Mouse (Mus musculus) right cerebral cortex, postnatal 4 days (tissue): ENCODE measurements around the gene Bmp6.
A peak's percentile ranks its signal among the peaks of the same experiment; 100 is the strongest.

Experiments used
- DNase-seq: peaks from one replicate; pipeline ENCODE4 v3.0.0-alpha.2; 2022

Bmp6 gene

DNA sequence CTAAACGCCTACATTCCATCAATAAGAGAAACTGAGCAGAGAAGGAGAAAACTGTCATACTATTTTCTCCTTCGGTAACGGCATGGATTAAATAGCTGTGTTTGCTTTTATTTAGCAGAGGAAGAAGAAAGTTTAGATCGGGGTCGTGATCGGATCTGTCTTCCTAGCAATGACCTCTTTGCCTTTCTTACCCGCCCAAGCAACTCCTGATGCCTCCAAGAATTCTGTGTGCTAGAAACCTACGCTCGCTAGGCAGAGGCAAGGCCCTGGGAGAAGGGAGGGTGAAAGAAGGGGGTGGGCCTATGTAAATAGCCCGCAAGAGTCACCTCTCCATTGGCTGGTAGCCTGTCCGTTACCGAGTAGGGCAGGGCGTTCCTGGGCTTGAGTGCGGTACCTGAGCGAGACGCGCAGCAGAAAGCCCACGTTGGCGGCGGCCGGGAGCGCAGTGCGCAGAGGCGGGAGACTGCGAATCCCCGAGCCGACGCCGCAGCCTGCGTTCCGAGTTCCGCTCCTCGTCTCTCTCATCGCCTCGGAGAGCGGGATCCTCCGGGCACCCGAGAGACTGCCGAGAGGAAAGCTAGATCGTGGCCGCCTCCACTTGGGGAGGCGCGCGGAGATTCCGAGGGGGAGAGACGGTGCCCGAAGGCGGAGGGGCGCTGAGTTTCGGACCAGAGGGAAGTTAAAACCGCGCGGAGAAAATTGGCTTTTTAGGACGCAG is at the start of gene Bmp6:
Bmp6 (plus strand) TSS at position 395 of the 718 bp plus-strand sequence.
- DNase-seq = peak; percentile 59

DNA sequence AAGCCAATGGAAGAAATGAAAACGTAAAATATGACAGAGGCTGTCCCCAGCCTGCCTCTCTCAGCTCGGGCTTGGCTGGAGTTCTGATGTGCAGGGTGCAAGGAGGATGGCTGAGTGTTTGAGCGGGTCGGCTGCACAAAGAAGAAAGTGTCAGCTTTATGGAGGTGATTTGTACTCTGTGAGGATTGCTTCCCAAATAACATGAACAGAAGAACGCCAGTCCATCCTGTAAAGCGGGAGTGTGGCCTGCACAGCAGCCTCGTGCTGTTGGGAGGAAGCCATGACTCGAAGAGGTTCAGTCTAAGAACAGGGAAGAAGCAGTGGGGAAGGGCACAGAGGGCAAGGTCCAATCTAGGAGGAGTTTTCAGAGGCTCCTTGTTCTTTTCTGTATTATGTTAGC is 48.7 kb upstream of the Bmp6 start:
- no peak for DNase-seq

DNA sequence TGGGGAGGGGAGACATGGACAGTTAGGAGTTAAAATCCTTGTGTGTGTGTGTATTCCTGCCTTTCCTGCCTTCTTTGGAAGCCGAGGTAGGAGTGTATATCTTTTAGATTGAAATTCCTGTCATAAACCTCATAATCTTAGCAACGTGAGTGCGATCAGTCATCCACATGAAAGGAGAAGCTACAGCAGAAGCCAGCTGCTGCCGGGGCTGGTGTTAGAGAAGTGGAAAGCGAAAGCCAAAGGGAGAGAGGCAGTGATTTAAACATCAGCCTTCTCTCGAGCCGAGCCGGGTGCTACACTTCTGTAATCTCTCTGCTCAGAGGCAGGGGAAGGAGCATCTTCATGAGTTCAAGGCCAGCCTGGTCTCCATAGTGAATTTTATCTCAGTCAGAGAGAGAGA is 48.3 kb upstream of the Bmp6 start:
- no peak for DNase-seq

DNA sequence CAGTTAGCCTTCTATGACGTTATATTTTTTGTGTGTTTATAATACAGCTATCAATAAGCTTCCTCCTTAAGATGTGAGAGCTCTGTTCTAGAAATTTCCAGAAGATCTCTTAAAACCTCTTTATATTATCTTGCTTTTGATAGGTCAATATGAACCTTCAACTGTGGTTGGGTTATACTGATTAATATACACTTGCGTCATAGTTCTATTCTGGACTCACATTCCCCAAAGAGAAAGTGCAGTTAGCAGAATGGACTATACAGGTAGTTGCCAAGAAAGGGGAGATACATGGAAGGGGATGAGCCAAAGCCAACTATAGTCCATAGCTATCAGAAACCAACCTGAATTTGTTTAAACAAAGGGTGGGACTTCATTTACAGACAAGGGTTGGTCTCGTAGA is 33.8 kb upstream of the Bmp6 start:
- DNase-seq = no peak

DNA sequence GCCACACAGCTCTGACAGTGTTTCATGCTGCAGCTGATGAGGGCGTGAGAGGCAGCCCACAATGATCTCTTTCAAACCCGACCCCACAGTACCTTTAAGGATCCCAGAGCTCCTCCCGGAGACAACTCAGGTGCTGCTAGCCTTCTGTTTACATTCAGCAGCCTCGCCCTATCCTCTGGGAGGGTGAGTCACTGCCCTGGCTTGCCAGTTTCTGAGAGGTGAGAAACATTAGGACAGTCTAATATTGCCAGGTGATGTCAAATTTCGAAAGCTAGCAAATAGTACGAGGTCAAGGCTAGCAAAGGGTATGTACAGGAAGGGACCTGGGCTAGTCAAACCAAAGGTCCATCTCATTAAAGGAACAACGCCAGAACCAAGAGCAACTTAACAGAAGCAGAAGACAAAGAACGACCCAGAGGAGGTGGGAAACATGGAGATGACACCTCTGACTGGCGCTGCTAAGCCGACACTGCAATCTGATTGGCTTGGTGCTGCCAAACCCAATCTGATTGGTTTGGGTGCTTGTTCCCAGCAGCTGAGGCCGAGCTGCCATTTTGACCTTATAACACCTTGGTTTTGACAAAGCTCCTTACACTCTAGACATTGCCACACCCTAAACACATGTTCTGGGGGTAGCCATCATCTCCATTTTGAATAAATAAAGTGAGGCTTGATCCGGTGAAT is 32.4 kb upstream of the Bmp6 start:
- DNase-seq = no peak

DNA sequence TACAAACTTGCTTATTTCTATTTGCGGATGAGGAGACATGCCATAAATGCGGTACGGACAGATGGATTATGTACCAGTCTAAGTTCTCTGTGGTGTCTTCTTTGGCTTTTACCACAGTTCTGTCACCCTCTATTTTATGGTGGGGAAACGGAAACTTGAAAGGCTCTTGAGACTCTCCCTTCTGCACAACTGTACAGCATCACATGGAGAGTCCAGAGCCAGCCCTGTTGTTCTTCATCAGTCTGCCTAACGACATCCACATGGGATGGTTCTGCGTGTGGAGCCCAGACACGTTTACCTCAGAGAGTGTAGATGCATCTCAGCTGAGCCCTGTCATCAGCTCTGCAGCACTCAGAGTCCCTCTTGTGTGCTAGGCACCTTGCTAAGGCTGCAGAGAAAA is 30.3 kb upstream of the Bmp6 start:
- no peak for DNase-seq

DNA sequence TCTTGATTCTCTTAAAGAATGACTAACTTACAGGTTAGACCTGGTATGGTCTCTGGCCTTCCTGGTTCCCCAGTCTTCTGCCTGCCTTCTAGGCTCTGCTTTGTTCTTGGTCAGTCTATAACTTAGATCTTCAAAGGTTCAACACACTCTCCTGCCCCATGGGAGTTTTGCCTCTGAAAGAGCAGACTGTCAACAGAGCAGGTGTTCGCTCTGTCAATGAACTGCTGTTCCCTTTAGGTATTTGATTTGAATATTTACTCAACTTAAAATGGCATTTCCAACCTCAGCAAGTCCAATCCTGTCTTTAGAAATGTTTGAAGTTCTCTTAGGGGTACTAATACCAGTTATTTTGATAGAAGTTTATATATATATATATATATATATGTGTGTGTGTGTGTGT is 26.5 kb upstream of the Bmp6 start:
- no peak for DNase-seq

DNA sequence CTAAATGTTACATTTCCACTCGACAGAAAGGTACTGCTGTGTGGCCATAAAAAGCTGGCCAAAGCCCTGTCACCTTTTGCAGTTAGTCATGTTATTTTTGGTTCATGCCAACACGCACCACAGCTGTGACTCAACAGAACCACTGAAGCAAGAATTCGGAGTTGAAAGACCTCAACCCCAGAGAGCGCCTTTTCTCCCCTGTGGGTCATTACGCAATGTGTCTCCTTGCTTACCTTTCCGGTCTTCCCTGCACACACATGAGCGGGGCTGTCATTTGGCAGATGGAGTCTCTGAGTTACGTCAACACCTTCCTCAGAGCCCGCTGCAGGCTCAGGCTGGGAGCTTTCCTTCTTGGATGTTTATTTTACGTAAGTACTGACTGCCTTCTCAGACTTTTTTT is 24.6 kb upstream of the Bmp6 start:
- no peak for DNase-seq

DNA sequence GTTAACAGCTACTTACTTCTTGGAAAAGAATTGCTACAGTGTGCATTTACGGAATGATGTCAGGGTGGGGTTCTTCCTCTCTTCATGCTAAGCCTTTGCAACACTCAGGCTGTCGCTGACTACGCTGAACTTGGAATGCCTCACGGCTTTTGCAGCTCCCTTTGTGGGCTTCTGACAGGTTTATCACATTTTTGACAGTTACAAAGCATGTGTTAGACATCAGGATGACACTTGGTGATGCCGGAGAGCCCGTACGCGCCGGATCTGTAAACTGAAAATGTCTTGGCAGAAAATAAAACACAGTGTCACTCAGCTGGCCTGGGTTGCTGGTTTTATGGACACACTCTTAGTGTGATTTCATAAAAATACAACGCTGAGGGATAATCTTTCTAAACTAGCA is 20.5 kb upstream of the Bmp6 start:
- no peak for DNase-seq

DNA sequence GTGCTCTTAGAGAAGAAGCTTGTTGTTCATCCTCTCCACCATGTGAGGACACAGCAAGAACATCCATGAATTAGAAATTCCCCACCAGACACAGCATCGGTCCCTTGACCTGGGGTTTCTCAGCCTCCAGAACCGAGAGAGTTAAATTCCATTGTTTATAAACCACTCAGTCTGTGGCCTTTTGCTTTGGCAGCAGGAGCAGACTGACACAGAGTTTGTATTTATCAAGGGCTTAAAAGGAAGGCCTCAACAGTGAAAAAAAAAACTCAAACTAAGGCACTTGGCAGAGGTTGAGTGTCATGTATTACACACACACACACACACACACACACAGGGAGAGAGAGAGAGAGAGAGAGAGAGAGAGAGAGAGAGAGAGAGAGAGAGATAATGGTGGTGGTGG is 17.5 kb upstream of the Bmp6 start:
- DNase-seq = no peak

DNA sequence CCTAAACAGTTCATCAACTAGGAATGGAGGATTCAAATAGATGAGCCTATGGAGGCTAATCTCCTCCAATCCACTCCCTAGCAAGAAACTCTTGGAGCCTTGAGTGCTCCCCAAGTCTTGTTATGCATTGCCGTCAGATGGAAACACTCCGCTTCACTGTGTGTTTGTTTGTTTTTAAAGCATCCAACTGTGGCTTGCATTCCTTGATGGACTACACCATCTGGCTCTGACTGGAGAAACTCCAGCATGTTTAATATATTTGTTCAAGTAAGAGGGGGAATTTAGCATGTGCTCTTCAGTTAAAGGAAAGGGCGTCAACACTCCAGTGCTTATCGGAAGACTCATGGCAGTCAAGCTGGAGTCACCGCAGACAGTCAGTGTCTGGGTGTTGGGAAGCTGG is 11.4 kb upstream of the Bmp6 start:
- DNase-seq = no peak

DNA sequence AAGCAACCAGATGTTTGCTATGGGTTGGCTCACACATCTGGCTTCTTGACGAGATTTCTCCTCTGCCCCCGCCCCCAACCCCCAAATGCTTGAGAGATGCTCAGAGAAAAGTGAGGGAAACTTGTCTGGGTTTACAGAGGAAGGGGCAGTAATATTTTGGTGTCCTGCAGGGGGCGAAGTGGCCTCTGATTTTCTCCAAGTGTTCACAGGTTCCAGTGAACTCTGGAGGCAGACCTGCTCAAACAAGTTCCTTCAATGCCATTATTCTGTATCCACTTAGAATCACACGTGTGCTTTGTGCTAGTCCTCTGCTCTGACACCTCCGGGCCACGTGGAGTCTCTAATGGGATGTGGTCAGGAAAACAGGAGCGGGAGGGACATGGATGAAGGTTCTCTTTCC is 2.3 kb upstream of the Bmp6 start:
- peak; percentile 63 for DNase-seq

DNA sequence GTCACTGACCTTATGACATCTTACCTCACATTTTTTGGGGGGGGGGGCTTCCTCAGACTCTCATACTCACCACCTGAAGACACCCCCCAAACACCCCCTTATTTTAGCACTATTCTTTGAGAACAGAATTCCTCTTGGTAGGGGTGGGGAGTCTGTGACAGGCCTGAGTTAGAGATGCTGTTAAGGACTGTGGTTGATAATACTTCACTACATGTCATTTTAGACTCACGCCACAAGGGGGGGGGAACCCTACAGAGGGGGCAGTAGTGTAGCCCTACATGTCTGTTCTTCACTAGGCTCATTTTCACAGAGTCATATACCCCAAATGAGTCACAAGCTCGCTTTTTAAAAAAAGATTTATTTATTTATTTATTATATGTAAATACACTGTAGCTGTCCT is 1.7 kb upstream of the Bmp6 start:
- no peak for DNase-seq

DNA sequence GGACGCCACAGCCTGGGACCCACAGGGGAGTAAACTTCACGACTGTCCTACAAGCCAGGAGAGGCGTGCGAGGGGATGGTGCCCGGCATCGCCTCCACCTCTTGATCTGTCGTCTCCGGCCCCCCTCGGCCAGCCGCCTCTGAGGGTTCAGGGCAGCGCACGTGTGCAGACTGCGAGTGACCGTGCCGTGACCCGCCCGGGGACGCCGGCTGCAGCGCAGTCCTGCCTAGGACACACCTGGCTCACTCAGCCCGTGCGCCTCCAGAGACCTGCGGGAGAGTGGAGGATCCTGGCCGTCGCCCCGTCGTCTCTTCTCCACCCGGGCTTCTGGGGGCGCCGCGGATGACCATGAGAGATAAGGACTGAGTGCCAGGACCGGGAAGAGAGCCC is 519 bp downstream of the Bmp6 start:
- no peak for DNase-seq

DNA sequence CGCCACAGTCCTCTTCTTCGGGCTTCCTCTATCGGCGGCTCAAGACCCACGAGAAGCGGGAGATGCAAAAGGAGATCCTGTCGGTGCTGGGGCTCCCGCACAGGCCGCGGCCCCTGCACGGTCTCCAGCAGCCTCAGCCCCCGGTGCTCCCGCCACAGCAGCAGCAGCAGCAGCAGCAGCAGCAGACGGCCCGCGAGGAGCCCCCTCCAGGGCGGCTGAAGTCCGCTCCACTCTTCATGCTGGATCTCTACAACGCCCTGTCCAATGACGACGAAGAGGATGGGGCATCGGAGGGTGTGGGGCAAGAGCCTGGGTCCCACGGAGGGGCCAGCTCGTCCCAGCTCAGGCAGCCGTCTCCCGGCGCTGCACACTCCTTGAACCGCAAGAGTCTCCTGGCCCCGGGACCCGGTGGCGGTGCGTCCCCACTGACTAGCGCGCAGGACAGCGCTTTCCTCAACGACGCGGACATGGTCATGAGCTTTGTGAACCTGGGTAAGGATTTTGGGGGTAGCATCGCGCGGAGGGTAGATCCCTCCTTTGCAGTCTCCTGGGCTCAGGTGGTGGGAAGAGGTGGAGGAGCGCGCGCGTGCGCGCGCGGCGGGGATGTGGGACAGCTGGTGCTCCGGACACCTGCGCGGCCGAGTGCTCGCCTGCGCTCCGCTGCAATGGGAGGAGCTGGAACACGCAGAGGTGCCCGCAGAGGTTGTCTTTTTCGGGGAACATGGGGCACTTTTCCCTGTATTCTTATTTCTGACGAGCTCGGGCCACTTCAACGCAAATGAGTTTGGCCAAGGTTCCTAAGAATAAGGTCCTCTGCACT is 1.4 kb downstream of the Bmp6 start:
- peak; percentile 21 for DNase-seq

DNA sequence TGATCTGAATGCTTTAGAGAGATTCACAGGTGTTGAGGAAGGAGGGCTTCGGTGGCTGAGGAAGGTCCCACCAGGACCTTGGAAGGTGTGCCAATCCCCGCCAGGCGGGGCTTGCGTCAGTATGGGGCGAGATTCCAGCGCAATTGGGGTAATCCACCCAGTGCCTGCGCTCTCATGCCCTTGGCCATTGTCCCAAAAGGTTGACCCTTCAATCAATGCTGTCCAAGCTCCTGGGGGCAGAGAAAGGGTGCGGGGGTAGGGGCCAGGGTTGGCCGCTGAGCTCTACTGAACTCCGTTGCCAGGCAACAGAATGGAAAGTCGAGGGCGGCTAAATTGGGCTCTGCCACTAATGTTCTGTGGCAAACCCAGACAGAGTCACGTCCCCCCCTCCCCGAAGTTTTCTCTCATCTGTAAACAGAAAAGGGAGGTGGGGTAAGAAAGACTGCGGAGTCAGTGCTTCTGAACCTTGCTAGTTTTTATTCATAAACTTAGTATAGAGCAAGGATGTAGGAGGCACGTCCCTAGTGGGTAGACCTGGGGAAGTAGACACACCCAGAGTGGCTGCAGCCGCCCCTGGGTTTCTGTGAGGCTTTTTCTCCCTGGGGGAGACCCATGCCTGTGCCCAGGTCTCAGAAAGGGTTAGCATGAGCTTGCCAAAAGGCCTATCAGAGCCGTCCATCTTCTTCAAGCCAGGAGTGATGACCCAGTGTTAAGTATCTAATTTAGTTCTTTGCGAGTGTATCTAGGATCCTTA is 2.3 kb downstream of the Bmp6 start:
- no peak for DNase-seq

DNA sequence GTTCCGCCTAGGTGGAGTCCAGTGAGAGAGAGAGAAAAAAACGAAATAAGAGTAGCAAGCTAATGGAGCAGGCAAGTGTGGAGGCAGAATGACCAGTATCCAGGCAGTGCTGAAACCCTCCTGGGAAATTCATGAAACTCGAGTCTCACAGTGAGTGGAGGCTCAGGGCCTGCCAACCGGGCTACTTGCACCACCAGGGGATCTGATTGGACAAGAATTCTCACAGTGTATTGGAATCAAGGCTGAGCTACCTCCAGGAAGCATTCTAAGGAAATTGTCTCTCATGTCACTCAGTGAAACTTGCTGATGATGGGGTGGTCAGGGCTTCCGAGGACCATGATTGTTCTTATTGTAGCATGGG is 2.8 kb downstream of the Bmp6 start:
- DNase-seq = no peak

DNA sequence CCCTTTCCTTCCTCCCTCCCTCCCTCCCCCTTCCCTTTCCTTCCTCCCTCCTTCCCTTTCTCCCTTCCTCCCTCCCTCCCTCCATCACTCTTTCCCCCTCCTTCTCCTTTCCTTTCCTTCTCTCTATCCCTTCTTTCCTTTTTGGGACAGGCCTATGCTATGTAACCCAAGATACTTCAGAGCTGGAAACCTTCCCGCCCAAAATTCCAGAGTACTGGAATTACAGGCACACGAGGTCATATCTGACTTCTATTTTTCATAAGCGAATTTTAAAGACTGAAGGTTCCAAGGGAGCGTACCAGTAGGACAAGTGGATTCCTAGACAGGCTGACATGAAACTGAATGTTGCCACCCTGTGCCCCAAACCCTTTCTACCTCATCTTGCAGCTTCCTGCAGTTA is 4.1 kb downstream of the Bmp6 start:
- DNase-seq = no peak

DNA sequence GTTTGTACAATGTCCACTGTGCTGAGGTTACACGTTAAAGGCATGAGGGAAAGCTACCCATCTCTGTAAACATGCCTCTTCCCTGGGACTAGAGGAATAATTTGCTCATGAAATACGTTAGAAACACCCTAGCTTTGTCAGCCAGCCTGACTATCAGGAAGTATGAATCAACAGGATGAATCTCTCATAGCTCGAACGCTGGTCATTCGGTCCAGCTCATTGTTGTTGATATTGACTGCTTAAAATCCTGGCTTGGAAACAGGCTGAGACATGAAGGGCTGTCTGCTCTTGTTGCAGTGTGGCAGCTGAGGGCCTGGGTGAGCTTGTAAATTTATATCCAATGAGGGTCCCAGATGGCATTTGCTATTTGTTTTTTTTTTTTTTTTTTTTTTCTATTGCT is 4.9 kb downstream of the Bmp6 start:
- DNase-seq = no peak

DNA sequence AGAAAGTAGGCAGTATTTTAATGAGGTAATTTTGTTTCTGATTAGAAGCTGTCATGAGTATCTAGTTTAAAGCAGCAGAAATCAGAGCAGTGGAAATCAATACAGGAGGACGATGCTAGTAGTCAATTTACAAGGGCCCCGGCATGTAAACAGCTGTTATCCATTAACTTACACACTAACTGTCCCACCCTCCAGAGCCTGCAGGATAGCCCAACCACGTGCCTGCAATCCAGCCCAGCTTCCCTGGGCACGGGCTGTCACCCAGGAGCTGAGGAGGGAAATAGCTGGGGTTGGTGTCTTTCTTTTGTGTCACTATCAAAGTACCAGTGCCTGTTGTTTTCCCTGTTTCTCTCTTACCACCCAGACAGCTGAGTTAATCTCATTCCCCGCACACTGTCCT is 7.1 kb downstream of the Bmp6 start:
- DNase-seq = no peak

DNA sequence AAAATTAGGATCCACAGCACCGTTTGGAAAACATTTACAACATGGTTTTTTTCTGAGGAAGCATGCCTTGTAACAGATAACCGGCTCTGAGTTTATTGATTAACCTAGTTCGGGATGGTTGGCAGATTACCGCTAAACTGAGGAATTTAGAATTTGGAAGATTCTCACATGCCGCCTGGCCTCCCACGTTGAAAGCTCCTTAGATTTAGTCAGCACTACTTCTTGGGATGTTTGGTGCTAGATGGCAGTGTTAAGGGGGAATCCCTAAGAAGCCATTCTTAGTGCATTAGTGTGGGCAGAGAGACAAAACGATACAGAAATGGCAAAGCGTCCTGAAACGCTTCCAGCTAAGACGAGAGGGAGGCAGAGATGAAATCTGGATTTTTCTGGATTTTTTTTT is 8.1 kb downstream of the Bmp6 start:
- no peak for DNase-seq

DNA sequence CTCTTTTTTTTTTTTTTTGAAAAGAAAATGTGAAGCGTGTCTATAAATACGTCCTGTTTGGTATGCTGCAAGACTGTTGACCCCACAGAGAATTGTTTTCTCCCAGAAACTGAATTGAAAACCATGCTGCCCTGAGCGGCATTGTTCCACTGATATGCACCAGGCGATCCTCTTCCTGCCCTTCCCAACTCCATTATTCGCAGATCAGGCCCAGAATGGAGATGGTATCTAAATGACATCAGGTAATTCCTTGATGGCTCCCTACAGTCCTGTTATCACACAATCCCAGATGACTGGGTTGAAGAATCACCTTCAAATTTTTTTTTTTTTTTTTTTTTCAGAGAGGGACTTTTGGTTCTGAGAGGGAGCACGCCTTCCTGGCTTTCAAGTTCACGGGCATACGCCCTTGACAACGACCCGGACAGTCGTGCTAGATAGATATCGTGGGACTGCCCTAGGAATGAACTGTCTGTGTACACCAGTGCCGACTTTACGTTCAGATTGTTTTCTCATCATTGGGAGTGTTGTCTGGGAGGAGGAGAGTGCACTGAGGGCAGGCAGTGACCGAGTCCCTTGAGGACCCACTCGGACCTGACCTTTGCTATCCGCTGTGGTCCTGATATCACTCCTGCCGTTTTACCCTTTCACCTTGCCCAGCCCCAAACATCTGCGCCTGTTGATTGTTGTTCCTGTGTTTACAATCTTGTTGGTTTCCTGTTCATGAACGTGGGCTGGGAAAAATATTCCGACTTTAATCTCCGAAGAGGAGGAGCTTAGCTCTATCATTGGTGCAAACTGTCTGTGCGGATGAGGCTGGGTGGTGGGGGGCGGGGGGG is 8.7 kb downstream of the Bmp6 start:
- DNase-seq = no peak

DNA sequence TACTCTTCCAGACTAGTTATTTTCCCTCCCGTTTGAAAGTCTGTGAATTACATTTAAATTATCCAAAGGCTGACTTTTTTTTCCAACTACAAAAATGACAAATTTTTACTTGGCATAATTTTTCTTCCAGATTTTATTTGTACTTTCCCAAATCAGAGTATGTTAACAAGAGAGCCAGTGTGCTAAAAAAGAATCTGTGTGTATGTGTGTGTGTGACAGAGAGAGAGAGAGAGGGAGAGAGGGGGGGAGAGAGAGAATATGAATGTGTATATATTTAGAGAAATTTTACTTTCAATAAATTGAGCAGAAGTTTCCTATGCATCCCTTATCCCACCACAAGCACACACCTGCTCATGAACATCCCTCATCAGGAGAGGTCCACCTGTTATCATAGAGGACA is 9.4 kb downstream of the Bmp6 start:
- no peak for DNase-seq
